Mouse (Mus musculus) thymus, adult 2 months (tissue): ENCODE results near the gene Ttc9c. TPM values are rescaled to one million over a fixed set of nuclear protein-coding genes. Genes with fewer than 3 reads are reported as not detected.

Source experiments
- DNase-seq: peaks from one replicate; pipeline ENCODE4 v3.0.0; 2021
- H3K27ac ChIP-seq: fragments of 200-500 bp; 2 replicates; pipeline ENCODE4 v1.5.1; 2012; ENCODE audit warnings: low read length, control low read depth; ENCODE audit not compliant: control insufficient read depth, insufficient read depth
- H3K27me3 ChIP-seq: fragments of 200-500 bp; 2 replicates; pipeline ENCODE4 v1.6.1; 2012; ENCODE audit warnings: mild to moderate bottlenecking, low read length, moderate library complexity, mixed read lengths; ENCODE audit not compliant: control insufficient read depth, insufficient read depth
- H3K36me3 ChIP-seq: fragments of 200-500 bp; 2 replicates; pipeline ENCODE4 v1.6.1; 2012; ENCODE audit warnings: mild to moderate bottlenecking, low read length, moderate library complexity; ENCODE audit not compliant: control insufficient read depth, insufficient read depth
- H3K4me1 ChIP-seq: fragments of 200-500 bp; replicated peaks from 2 replicates; pipeline ENCODE4 v1.6.1; 2012; ENCODE audit warnings: low read length; ENCODE audit not compliant: control insufficient read depth, insufficient read depth
- H3K4me3 ChIP-seq: fragments of 200-500 bp; 2 replicates; pipeline ENCODE4 v1.5.1; 2012; ENCODE audit warnings: mild to moderate bottlenecking, low read length, control low read depth, moderate library complexity; ENCODE audit not compliant: control insufficient read depth, insufficient read depth
- CTCF ChIP-seq: fragments of 200-500 bp; IDR thresholded peaks from 2 replicates; pipeline ENCODE4 v1.5.1; 2012; ENCODE audit warnings: mild to moderate bottlenecking, control low read depth, low read length, moderate library complexity, borderline replicate concordance; ENCODE audit not compliant: control insufficient read depth, poor library complexity, insufficient read depth; ENCODE audit errors: extremely low read depth
- POLR2A ChIP-seq: fragments of 200-500 bp; IDR thresholded peaks from 2 replicates; pipeline ENCODE4 v1.6.1; 2012; ENCODE audit warnings: mild to moderate bottlenecking, low read length, control low read depth, moderate library complexity; ENCODE audit not compliant: control insufficient read depth, poor library complexity, insufficient read depth; ENCODE audit errors: extremely low read depth
- WGBS: fragments of 180-500 bp; shearing (Covaris S2); methylation state at CpG from one replicate; pipeline ENCODE4 v1.1.7; 2018; 5-methylcytosine and 5-hydroxymethylcytosine counted together
- polyA plus RNA-seq: library from polyadenylated mRNA; depleted of rRNA; stranded (reverse); fragments of >200 nt; gene quantifications from 2 replicates; pipeline ENCODE4 v1.2.3, GENCODE M21; 2012

Ttc9c gene
- polyA plus RNA-seq, 1 experiment = 37.5 TPM

GRCm38 (mm10) chr19:8831262-8831661 lies 12.1 kb upstream of the Ttc9c start:
- DNase-seq = no peak
- Histone ChIP-seq H3K36me3 (peaks cover 82% of the 10 kb centered on the region), H3K27me3 (no peaks in the 10 kb centered on the region), H3K27ac (no peak overlapping the region), H3K4me3 (no peak overlapping the region), H3K4me1 (no peaks in the 10 kb centered on the region)
- WGBS = 96% methylated on average over 11 of the region's 11 CpGs
- TF ChIP-seq CTCF = no peak
- no peak for TF ChIP-seq POLR2A

- H3K4me3 ChIP-seq = no peak overlapping the region
- H3K36me3 ChIP-seq = peaks cover 88% of the 10 kb centered on the region
- H3K27me3 ChIP-seq = no peaks in the 10 kb centered on the region
- WGBS = 98% methylated on average over 8 of the region's 8 CpGs
- no peaks in the 10 kb centered on the region for H3K4me1 ChIP-seq
- no peak overlapping the region for H3K27ac ChIP-seq
- no peak for DNase-seq
- TF ChIP-seq POLR2A (no peak), CTCF (no peak)
Observed at GRCm38 (mm10) chr19:8830664-8831063, 11.5 kb upstream of the Ttc9c start.

- Histone ChIP-seq H3K36me3 (peaks cover 97% of the 10 kb centered on the region), H3K4me1 (no peaks in the 10 kb centered on the region), H3K4me3 (no peak within 1 kb of the TSS), H3K27me3 (no peaks in the 10 kb centered on the region), H3K27ac (no peak within 1 kb of the TSS)
- DNase-seq = no peak
- WGBS = 61% methylated on average over 8 of the region's 8 CpGs
- no peak for TF ChIP-seq CTCF
- TF ChIP-seq POLR2A = no peak
Observed at GRCm38 (mm10) chr19:8829660-8830059, 10.5 kb upstream of the Ttc9c start, which contains the start of gene AC129217.1. AC129217.1 (plus strand) TSS chr19:8829773.

- H3K4me1 ChIP-seq = peaks cover 8% of the 10 kb centered on the region
- WGBS = 97% methylated on average over 8 of the region's 8 CpGs
- TF ChIP-seq POLR2A (no peak), CTCF (no peak)
- H3K27ac ChIP-seq = no peak overlapping the region
- H3K27me3 ChIP-seq = no peaks in the 10 kb centered on the region
- H3K36me3 ChIP-seq = peaks cover 48% of the 10 kb centered on the region
- DNase-seq = no peak
- no peak overlapping the region for H3K4me3 ChIP-seq
Observed at GRCm38 (mm10) chr19:8822696-8823095, 3.6 kb upstream of the Ttc9c start.

GRCm38 (mm10) chr19:8821146-8821545 lies 2.0 kb upstream of the Ttc9c start:
- under 1% methylated on average over 7 of the region's 7 CpGs for WGBS
- no peak overlapping the region; the same call in 1 of the 2 replicates for H3K27ac ChIP-seq
- H3K27me3 ChIP-seq = no peaks in the 10 kb centered on the region
- DNase-seq = no peak
- H3K4me3 ChIP-seq = peak overlapping the region; percentile 62
- no peak for TF ChIP-seq CTCF
- TF ChIP-seq POLR2A = no peak
- H3K4me1 ChIP-seq = peaks cover 9% of the 10 kb centered on the region
- H3K36me3 ChIP-seq = peaks cover 32% of the 10 kb centered on the region

GRCm38 (mm10) chr19:8820424-8820956 lies 1.4 kb upstream of the Ttc9c start:
- H3K27ac ChIP-seq = peak overlapping the region; percentile 78
- WGBS = under 1% methylated on average over 48 of the region's 48 CpGs
- H3K36me3 ChIP-seq = peaks cover 26% of the 10 kb centered on the region
- peaks cover 9% of the 10 kb centered on the region for H3K4me1 ChIP-seq
- peak overlapping the region; percentile 62 for H3K4me3 ChIP-seq
- no peaks in the 10 kb centered on the region for H3K27me3 ChIP-seq
- DNase-seq = no peak
- TF ChIP-seq POLR2A (no peak), CTCF (no peak)

- H3K4me3 ChIP-seq = peak within 1 kb of the TSS; percentile 62
- WGBS = under 1% methylated on average over 83 of the region's 83 CpGs
- peaks cover 9% of the 10 kb centered on the region for H3K4me1 ChIP-seq
- TF ChIP-seq CTCF = 0 out of 2 replicates have a peak, but pooled peaks have one; percentile 46
- TF ChIP-seq POLR2A = peak; percentile 94
- peak; percentile 98 for DNase-seq
- no peaks in the 10 kb centered on the region for H3K27me3 ChIP-seq
- H3K27ac ChIP-seq = peak within 1 kb of the TSS; percentile 91
- peaks cover 19% of the 10 kb centered on the region for H3K36me3 ChIP-seq
Observed at GRCm38 (mm10) chr19:8819596-8820423, 677 bp upstream of the Ttc9c start, which contains the start of gene Hnrnpul2. Hnrnpul2 (plus strand) TSS chr19:8820010.
